Mouse (Mus musculus) CH12.LX (cell line): ENCODE data around the gene Slc4a1. TPM values are rescaled to one million over a fixed set of nuclear protein-coding genes. Genes with fewer than 3 reads are reported as not detected.

ENCODE experiments used
- DNase-seq: peaks from one replicate; pipeline ENCODE4 v3.0.0-alpha.2; 2013; ENCODE audit errors: extremely low read depth
- H3K27ac ChIP-seq: 2 replicates; pipeline ENCODE4 v1.5.1; 2012; ENCODE audit warnings: low read depth, mild to moderate bottlenecking, control low read depth, moderate library complexity; ENCODE audit not compliant: insufficient read depth
- H3K27me3 ChIP-seq: replicated peaks from 2 replicates; pipeline ENCODE3; 2012; ENCODE audit warnings: inconsistent platforms
- H3K36me3 ChIP-seq, 2 experiments: replicated peaks in 1 of 2; 2 replicates each; pipeline versions ENCODE3 to v1.6.1; 2012; ENCODE audit warnings: inconsistent platforms in 1 of 2, low read length in 1 of 2, mild to moderate bottlenecking in 1 of 2, mixed read lengths in 1 of 2, moderate library complexity in 1 of 2; ENCODE audit not compliant: control insufficient read depth in 1 of 2, insufficient read depth in 1 of 2
- H3K4me1 ChIP-seq, 2 experiments: 2 replicates each; pipeline ENCODE4 v1.6.1; 2012; ENCODE audit warnings: inconsistent platforms in 1 of 2, moderate library complexity in 1 of 2; ENCODE audit not compliant: insufficient read depth in 2 of 2, control insufficient read depth in 1 of 2
- H3K4me2 ChIP-seq: 2 replicates; pipeline ENCODE4 v1.6.1; 2012; ENCODE audit warnings: low read depth, mild to moderate bottlenecking, control low read depth; ENCODE audit not compliant: poor library complexity, insufficient read depth, severe bottlenecking
- H3K4me3 ChIP-seq, 3 experiments: fragments of 150-350 bp in 1 of 3; sonication (generic) in 1 of 3; replicated peaks in 1 of 3; 2 replicates each; pipeline versions ENCODE3 to v1.5.1; 2011 to 2012; ENCODE audit warnings: low read depth in 2 of 3, low read length in 2 of 3, mild to moderate bottlenecking in 2 of 3, moderate library complexity in 2 of 3, control low read depth in 1 of 3, improper control_type of control experiment in 1 of 3, inconsistent platforms in 1 of 3, mixed read lengths in 1 of 3; ENCODE audit not compliant: poor library complexity in 1 of 3
- H3K79me2 ChIP-seq: replicated peaks from 2 replicates; pipeline ENCODE4 v1.6.1; 2012; ENCODE audit warnings: mild to moderate bottlenecking, moderate library complexity; ENCODE audit not compliant: control insufficient read depth, poor library complexity, insufficient read depth, severe bottlenecking; ENCODE audit errors: extremely low read depth
- H3K9ac ChIP-seq: 2 replicates; pipeline ENCODE4 v1.6.1; 2012; ENCODE audit warnings: low read depth, mild to moderate bottlenecking, control low read depth, moderate library complexity; ENCODE audit not compliant: insufficient read depth
- H3K9me3 ChIP-seq: replicated peaks from 2 replicates; pipeline ENCODE3; 2012; ENCODE audit warnings: low read length, inconsistent platforms, mixed read lengths
- BHLHE40 ChIP-seq: IDR thresholded peaks from 2 replicates; pipeline ENCODE4 v1.6.1; 2011; ENCODE audit warnings: mild to moderate bottlenecking, low read depth, low read length, improper control_type of control experiment
- ELF1 ChIP-seq: IDR thresholded peaks from 2 replicates; pipeline ENCODE4 v1.6.1; 2014; ENCODE audit warnings: low read depth, mild to moderate bottlenecking, inconsistent platforms, low read length, improper control_type of control experiment
- ETS1 ChIP-seq: conservative IDR thresholded peaks from 2 replicates; pipeline ENCODE4 v1.6.1; 2012; ENCODE audit warnings: low read depth, mild to moderate bottlenecking, inconsistent platforms, low read length, improper control_type of control experiment, moderate library complexity
- IRF4 ChIP-seq: IDR thresholded peaks from 2 replicates; pipeline ENCODE4 v1.6.1; 2014; ENCODE audit warnings: low read depth, mild to moderate bottlenecking, inconsistent platforms, low read length, improper control_type of control experiment
- JUN ChIP-seq: IDR thresholded peaks from 2 replicates; pipeline ENCODE4 v1.6.1; 2011; ENCODE audit warnings: low read depth, mild to moderate bottlenecking, low read length, improper control_type of control experiment, moderate library complexity; ENCODE audit not compliant: insufficient read depth
- MAZ ChIP-seq: IDR thresholded peaks from 2 replicates; pipeline ENCODE4 v1.6.1; 2012; ENCODE audit warnings: low read depth, mild to moderate bottlenecking, inconsistent platforms, low read length, improper control_type of control experiment, moderate library complexity
- MEF2A ChIP-seq: IDR thresholded peaks from 2 replicates; pipeline ENCODE4 v1.6.1; 2014; ENCODE audit warnings: low read depth, mild to moderate bottlenecking, inconsistent platforms, low read length, improper control_type of control experiment, borderline replicate concordance
- MYC ChIP-seq: IDR thresholded peaks from 2 replicates; pipeline ENCODE4 v1.6.1; 2011; ENCODE audit warnings: low read depth, mild to moderate bottlenecking, improper control_type of control experiment, low read length
- PAX5 ChIP-seq: IDR thresholded peaks from 2 replicates; pipeline ENCODE4 v1.6.1; 2012; ENCODE audit warnings: low read length, inconsistent platforms, mixed read lengths
- POLR2A ChIP-seq: IDR thresholded peaks from 2 replicates; pipeline ENCODE4 v1.6.1; 2011; ENCODE audit warnings: low read depth, mild to moderate bottlenecking, improper control_type of control experiment, low read length
- POLR2AphosphoS2 ChIP-seq: IDR thresholded peaks from 2 replicates; pipeline ENCODE4 v1.6.1; 2011; ENCODE audit warnings: low read depth, low read length, improper control_type of control experiment
- RCOR1 ChIP-seq: conservative IDR thresholded peaks from 2 replicates; pipeline ENCODE4 v1.6.1; 2012; ENCODE audit warnings: low read depth, mild to moderate bottlenecking, inconsistent platforms, low read length, improper control_type of control experiment
- SIN3A ChIP-seq: IDR thresholded peaks from 2 replicates; pipeline ENCODE4 v1.6.1; 2012; ENCODE audit warnings: low read length, improper control_type of control experiment, inconsistent platforms
- TBP ChIP-seq: conservative IDR thresholded peaks from 2 replicates; pipeline ENCODE4 v1.6.1; 2011; ENCODE audit warnings: low read depth, low read length, improper control_type of control experiment
- ZC3H11A ChIP-seq: IDR thresholded peaks from 2 replicates; pipeline ENCODE4 v1.6.1; 2012; ENCODE audit warnings: low read depth, mild to moderate bottlenecking, inconsistent platforms, low read length, improper control_type of control experiment
- dilution Hi-C: fragments of 300-500 bp; cut with MboI; formaldehyde crosslinking; loops from 2 replicates; pipeline ENCODE4 v1.14.3; 2020; ENCODE audit warnings: low sequenced_read_pairs; ENCODE audit not compliant: extremely low pct_unique_long_range_greater_than_20kb, extremely low pct_ligation_motif_present
- in situ Hi-C: fragments of 300-500 bp; cut with MboI; formaldehyde crosslinking; loops from 3 replicates; pipeline ENCODE4 v1.14.3; 2019; ENCODE audit warnings: low sequenced_read_pairs, low pct_ligation_motif_present, low pct_unique_long_range_greater_than_20kb, mixed read lengths
- polyA plus RNA-seq: library from polyadenylated mRNA; unstranded; fragments of >175 nt; gene quantifications from 2 replicates; pipeline ENCODE4 v1.2.1, GENCODE M21; 2012; ENCODE audit warnings: low read depth; ENCODE audit not compliant: insufficient read length
- total RNA-seq, 2 experiments: library from RNA; depleted of rRNA; stranded (reverse); fragments of 300-350 nt in 1 of 2; fragments of >200 nt in 1 of 2; gene quantifications; 2 replicates each; pipeline ENCODE4 v1.2.3; 2012 to 2014

Slc4a1 gene
- total and polyA plus RNA-seq, 3 experiments = 0.08 TPM; not detected in 2

GRCm38 (mm10) chr11:102349189-102349954, 16.6 kb downstream of the Slc4a1 start:
- Histone ChIP-seq H3K36me3 (no peaks in the 10 kb centered on the region), H3K9ac (no peak overlapping the region), H3K4me3 (no peak overlapping the region), H3K4me2 (no peak overlapping the region), H3K79me2 (no peaks in the 10 kb centered on the region), H3K27me3 (peaks cover 82% of the 10 kb centered on the region), H3K27ac (no peak overlapping the region), H3K9me3 (no peaks in the 10 kb centered on the region), H3K4me1 (peaks cover 7 to 9% of the 10 kb centered on the region in 2 experiments)
- DNase-seq = no peak
- in situ Hi-C loops (no loop called here), dilution Hi-C loops (no loop called here)
- TF ChIP-seq MEF2A (no peak), RCOR1 (no peak), PAX5 (no peak), SIN3A (no peak), ETS1 (no peak), MAZ (no peak), ELF1 (no peak)

- Histone ChIP-seq H3K4me1 (peaks cover 7 to 9% of the 10 kb centered on the region in 2 experiments), H3K27me3 (peaks cover 79% of the 10 kb centered on the region), H3K9ac (no peak overlapping the region), H3K27ac (no peak overlapping the region), H3K9me3 (no peaks in the 10 kb centered on the region), H3K79me2 (no peaks in the 10 kb centered on the region), H3K4me3 (no peak overlapping the region), H3K36me3 (no peaks in the 10 kb centered on the region), H3K4me2 (no peak overlapping the region)
- DNase-seq = no peak
- TF ChIP-seq MYC (no peak), ZC3H11A (no peak), POLR2AphosphoS2 (no peak), BHLHE40 (no peak), IRF4 (no peak), TBP (no peak), JUN (no peak), POLR2A (no peak)
- dilution Hi-C loops = no loop called here
- in situ Hi-C loops = no loop called here
Observed at GRCm38 (mm10) chr11:102348771-102349170, 17.2 kb downstream of the Slc4a1 start.
